Mouse (Mus musculus) heart, adult 10 weeks (tissue): ENCODE data around the gene Olfr747. TPM values are rescaled to one million over a fixed set of nuclear protein-coding genes. Genes with fewer than 3 reads are reported as not detected.

Experiments
- polyA plus RNA-seq: library from polyadenylated mRNA; stranded (reverse); fragments of 350-450 nt; fragmentation: Illumina TruSeq; extraction: RNeasy Lipid Tissue Mini Kit (QIAGEN cat#74804); gene quantifications from one replicate; pipeline ENCODE4 v1.2.3, GENCODE M21; 2014; ENCODE audit warnings: low read depth, low replicate concordance

Gene Olfr747
- not detected for polyA plus RNA-seq

DNA sequence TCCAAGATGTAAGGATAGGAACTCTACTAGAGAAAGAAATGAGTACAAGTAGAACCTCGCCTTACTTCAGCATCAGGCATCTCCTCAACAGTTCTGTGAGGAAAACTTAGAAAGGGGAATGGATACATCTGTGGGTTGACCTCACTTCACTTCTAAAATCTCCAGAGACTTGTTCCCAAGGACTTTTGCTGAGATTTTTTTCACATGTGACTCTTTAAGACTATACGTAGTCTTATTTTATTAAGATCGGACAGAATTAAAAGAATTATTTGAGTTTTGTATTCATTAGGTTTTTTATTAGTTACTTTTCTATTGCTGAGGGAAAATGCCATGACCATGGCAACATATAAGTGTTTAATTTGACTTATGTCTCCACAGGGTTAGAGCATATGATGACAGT is at the start of gene Olfr747:
TSS of gene Olfr747 (minus strand) at position 101 of the 400 bp plus-strand sequence.

DNA sequence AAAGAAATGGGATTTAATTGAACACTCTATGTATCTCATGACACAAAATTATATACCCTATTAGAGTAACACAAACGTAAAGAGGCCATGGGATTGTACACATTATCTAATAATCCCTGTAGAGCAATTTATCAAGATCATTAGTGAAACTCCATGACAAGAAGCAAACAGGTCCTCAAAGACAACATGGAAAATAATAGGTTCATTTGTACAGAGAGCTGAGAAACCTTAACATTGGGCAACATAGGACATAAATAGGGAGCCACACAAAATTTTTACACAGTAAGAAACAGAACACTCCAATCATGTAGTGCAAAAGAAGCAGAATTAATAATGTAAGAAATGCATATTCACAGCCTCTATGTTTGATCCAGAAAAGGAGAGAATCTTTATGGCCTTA is 14.1 kb upstream of the Olfr747 start, which contains the start of gene Olfr748:
TSS of gene Olfr748 (plus strand) at position 301 of the 400 bp plus-strand sequence.

DNA sequence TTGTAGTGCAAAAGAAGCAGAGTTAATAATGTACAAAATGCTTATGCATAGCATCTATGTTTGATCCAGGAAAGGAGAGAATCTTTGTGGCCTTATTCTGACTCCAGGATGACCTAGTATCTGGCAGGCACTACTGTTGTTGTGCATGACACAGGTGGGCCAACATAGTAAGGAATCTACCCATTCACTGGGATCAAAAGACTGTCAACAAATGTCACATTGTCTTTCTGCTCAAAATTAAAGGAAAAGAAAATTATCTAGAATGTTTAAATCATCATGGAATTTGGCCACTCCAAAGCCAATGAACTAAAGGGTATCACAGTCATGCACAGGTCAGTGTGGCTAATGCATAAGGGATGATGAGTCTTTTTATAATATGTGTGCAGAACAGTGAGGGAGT is 46.2 kb downstream of the Olfr747 start, which contains the start of gene Olfr746:
TSS of gene Olfr746 (plus strand) at position 301 of the 400 bp plus-strand sequence.

DNA sequence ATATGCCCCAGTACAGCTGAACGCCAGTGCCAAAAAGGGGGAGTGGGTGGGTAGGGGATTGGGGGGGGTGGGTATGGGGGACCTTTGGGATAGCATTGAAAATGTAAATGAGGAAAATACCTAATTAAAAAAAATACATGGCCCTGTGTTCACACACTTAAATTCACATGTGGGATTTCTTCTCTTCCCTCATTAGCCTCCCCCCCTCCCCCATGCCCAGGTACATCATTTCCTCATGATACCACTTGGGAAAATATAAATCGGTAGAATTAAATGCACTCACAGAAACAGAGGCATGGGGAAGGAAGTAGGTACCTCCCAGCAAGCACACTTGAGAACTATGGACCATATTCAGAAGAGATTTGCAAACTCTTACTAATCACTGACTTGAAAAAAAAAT is 53.9 kb downstream of the Olfr747 start, which contains the start of gene Olfr745:
TSS of gene Olfr745 (plus strand) at position 301 of the 400 bp plus-strand sequence.

Other genes with a start within 250 kb of the Olfr747 start
- gene Olfr740, start 247.7 kb downstream of the Olfr747 start, polyA plus RNA-seq, result not detected
- gene Olfr741, start 220.5 kb downstream of the Olfr747 start, polyA plus RNA-seq, result not detected
- not detected for gene Olfr742, start 189.6 kb downstream of the Olfr747 start, polyA plus RNA-seq
- gene Olfr743, start 171.4 kb downstream of the Olfr747 start, polyA plus RNA-seq, result not detected
- not detected for gene Olfr744, start 78.3 kb downstream of the Olfr747 start, polyA plus RNA-seq
- not detected for gene Olfr745, start 53.8 kb downstream of the Olfr747 start, polyA plus RNA-seq
- not detected for gene Olfr746, start 46.1 kb downstream of the Olfr747 start, polyA plus RNA-seq
- gene Olfr748, start 14.2 kb upstream of the Olfr747 start, polyA plus RNA-seq, result not detected
- not detected for gene Olfr749, start 51.9 kb upstream of the Olfr747 start, polyA plus RNA-seq
- gene Ttc5, start 92.3 kb upstream of the Olfr747 start, polyA plus RNA-seq, result 14.7 TPM
- gene Ccnb1ip1, start 114.5 kb upstream of the Olfr747 start, polyA plus RNA-seq, result not detected
- 27.9 TPM for gene Parp2, start 114.6 kb upstream of the Olfr747 start, polyA plus RNA-seq
- 11.9 TPM for gene Tep1, start 177.4 kb upstream of the Olfr747 start, polyA plus RNA-seq
- gene Klhl33, start 204.3 kb upstream of the Olfr747 start, polyA plus RNA-seq, result 25.9 TPM
- gene Osgep, start 231.7 kb upstream of the Olfr747 start, polyA plus RNA-seq, result 91.8 TPM
- 31.2 TPM for gene Apex1, start 231.8 kb upstream of the Olfr747 start, polyA plus RNA-seq
- gene Pip4p1, start 237.7 kb upstream of the Olfr747 start, polyA plus RNA-seq, result 27.1 TPM
- 19.7 TPM for gene Pnp, start 237.9 kb upstream of the Olfr747 start, polyA plus RNA-seq